Mouse (Mus musculus) hindbrain, embryonic 14.5 days (tissue): ENCODE measurements around the gene Psmd13. TPM values are rescaled to one million over a fixed set of nuclear protein-coding genes. Genes with fewer than 3 reads are reported as not detected.
A peak's percentile ranks its signal among the peaks of the same experiment; 100 is the strongest.

ENCODE experiments used
- ATAC-seq: fragments of 200-750 bp; cut with Nextera tagmentation; 2 replicates; pipeline ENCODE4 v1.8.0; 2017; ENCODE audit warnings: moderate number of reproducible peaks, mild to moderate bottlenecking, moderate TSS enrichment, moderate library complexity; ENCODE audit not compliant: low FRiP score
- DNase-seq: peaks from one replicate; pipeline ENCODE4 v3.0.0-alpha.2; 2015; ENCODE audit warnings: low spot score
- H3K27ac ChIP-seq: fragments of 300-500 bp; sonication (generic); 2 replicates; pipeline ENCODE4 v1.5.1; 2014; ENCODE audit warnings: mild to moderate bottlenecking, moderate library complexity
- H3K27me3 ChIP-seq: fragments of 300-500 bp; sonication (generic); 2 replicates; pipeline ENCODE4 v1.6.1; 2014; ENCODE audit warnings: mild to moderate bottlenecking, low read length, mixed read lengths; ENCODE audit not compliant: control insufficient read depth, insufficient read depth
- H3K36me3 ChIP-seq: fragments of 300-500 bp; sonication (generic); replicated peaks from 2 replicates; pipeline ENCODE4 v1.6.1; 2014; ENCODE audit not compliant: control insufficient read depth, insufficient read depth
- H3K4me1 ChIP-seq: fragments of 300-500 bp; sonication (generic); replicated peaks from 2 replicates; pipeline ENCODE4 v1.6.1; 2014; ENCODE audit warnings: antibody characterized with exemption, low read length, mixed read lengths; ENCODE audit not compliant: control insufficient read depth, insufficient read depth
- H3K4me2 ChIP-seq: fragments of 300-500 bp; sonication (generic); replicated peaks from 2 replicates; pipeline ENCODE4 v1.6.1; 2014; ENCODE audit warnings: mild to moderate bottlenecking, moderate library complexity
- H3K4me3 ChIP-seq: fragments of 300-500 bp; sonication (generic); replicated peaks from 2 replicates; pipeline ENCODE4 v1.5.1; 2014; ENCODE audit warnings: mild to moderate bottlenecking, low read length
- H3K9ac ChIP-seq: fragments of 300-500 bp; sonication (generic); 2 replicates; pipeline ENCODE4 v1.6.1; 2014
- H3K9me3 ChIP-seq: fragments of 300-500 bp; sonication (generic); 2 replicates; pipeline ENCODE4 v1.6.1; 2016; ENCODE audit warnings: low read length; ENCODE audit not compliant: control insufficient read depth
- WGBS: fragments of 180-500 bp; shearing (Covaris S2); extraction: QIAGEN DNeasy Blood & Tissue Kit; methylation state at CpG from one replicate; pipeline ENCODE4 v1.1.7; 2014; 5-methylcytosine and 5-hydroxymethylcytosine counted together
- polyA plus RNA-seq: library from polyadenylated mRNA; unstranded; fragments of >200 nt; fragmentation: Nextera tagmentation; extraction: Ambion mirVana; gene quantifications from 2 replicates; pipeline ENCODE4 v1.2.1, GENCODE M21; 2014

Psmd13 gene
- polyA plus RNA-seq, 1 experiment from 2014 or later: 177 TPM

- Histone ChIP-seq H3K4me2 (no peak overlapping the region), H3K27me3 (no peaks in the 10 kb centered on the region), H3K4me1 (0 out of 2 replicates have a peak, but pooled peaks cover 4% of the 10 kb centered on the region), H3K27ac (no peak overlapping the region), H3K36me3 (no peaks in the 10 kb centered on the region), H3K9me3 (no peaks in the 10 kb centered on the region), H3K9ac (no peak overlapping the region), H3K4me3 (no peak overlapping the region)
- no peak for ATAC-seq
- 77% methylated on average over 5 of the region's 5 CpGs for WGBS
- no peak for DNase-seq
These were observed 31.2 kb downstream of the Psmd13 start for GRCm38 (mm10) chr7:140912846-140913482.

GRCm38 (mm10) chr7:140914031-140914690, 32.4 kb downstream of the Psmd13 start:
- no peaks in the 10 kb centered on the region for H3K36me3 ChIP-seq
- H3K4me3 ChIP-seq: no peak overlapping the region
- H3K4me1 ChIP-seq: no peaks in the 10 kb centered on the region
- no peak overlapping the region for H3K4me2 ChIP-seq
- ATAC-seq (no peak), DNase-seq (no peak)
- no peaks in the 10 kb centered on the region for H3K9me3 ChIP-seq
- no peak overlapping the region for H3K9ac ChIP-seq
- H3K27ac ChIP-seq: no peak overlapping the region
- H3K27me3 ChIP-seq: 0 out of 2 replicates have a peak, but pooled peaks cover 3% of the 10 kb centered on the region
- WGBS: 90% methylated on average over 8 of the region's 8 CpGs

GRCm38 (mm10) chr7:140919911-140920310, 38.1 kb downstream of the Psmd13 start:
- WGBS: 81% methylated on average over 4 of the region's 4 CpGs
- Histone ChIP-seq H3K27me3 (peaks cover 61% of the 10 kb centered on the region), H3K4me2 (no peak overlapping the region), H3K9ac (no peak overlapping the region), H3K4me1 (peaks cover 11% of the 10 kb centered on the region; the same call in 1 of the 2 replicates), H3K27ac (no peak overlapping the region), H3K36me3 (no peaks in the 10 kb centered on the region), H3K4me3 (no peak overlapping the region), H3K9me3 (no peaks in the 10 kb centered on the region)
- ATAC-seq: no peak
- DNase-seq: no peak

GRCm38 (mm10) chr7:140920418-140921029, 38.8 kb downstream of the Psmd13 start, which contains the start of gene Nlrp6:
TSS of gene Nlrp6 (plus strand) at chr7:140920902.
- Histone ChIP-seq H3K4me3 (no peak within 1 kb of the TSS), H3K27me3 (peaks cover 66% of the 10 kb centered on the region), H3K27ac (no peak within 1 kb of the TSS)

DNA sequence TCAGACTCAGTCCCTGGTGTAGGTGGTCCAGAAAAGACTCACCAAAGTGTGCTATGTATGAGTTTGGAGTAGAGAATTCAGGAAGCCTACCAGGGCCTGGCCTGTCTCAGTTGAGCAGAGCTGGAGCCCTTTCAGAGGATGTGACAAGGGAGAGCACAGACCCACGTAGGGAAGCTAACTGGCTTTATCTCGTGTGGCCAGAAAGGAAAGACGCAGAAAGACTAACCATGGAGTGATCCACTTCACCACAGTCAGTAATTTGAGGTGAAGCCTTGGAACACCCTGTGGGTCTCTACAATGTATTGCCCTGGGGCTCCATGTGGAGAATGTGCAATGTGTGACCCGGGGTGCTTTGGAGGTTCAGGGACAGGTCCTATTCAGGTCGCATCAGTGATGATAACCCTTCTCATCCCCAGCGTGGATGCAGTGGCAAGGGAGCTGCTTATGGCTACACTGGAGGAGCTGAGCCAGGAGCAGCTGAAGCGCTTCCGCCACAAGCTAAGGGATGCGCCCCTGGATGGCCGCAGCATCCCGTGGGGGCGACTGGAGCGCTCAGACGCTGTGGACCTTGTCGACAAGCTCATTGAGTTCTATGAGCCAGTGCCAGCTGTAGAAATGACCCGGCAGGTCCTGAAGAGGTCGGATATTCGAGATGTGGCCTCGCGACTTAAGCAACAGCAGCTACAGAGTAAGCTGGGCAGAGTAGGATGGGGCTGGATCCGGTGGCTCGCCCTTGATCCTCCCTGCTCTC, 39.6 kb downstream of the Psmd13 start:
- Histone ChIP-seq H3K27ac (no peak overlapping the region), H3K4me3 (0 out of 2 replicates have a peak overlapping the region, but pooled peaks have one; percentile 40), H3K4me1 (peaks cover 11% of the 10 kb centered on the region; the same call in 1 of the 2 replicates), H3K9ac (no peak overlapping the region), H3K36me3 (no peaks in the 10 kb centered on the region), H3K9me3 (no peaks in the 10 kb centered on the region), H3K27me3 (peaks cover 66% of the 10 kb centered on the region), H3K4me2 (no peak overlapping the region)
- ATAC-seq (no peak), DNase-seq (no peak)
- WGBS: 27% methylated on average over 22 of the region's 22 CpGs

More at GRCm38 (mm10) chr7:140920418-140921029, 38.8 kb downstream of the Psmd13 start, which contains the start of gene Nlrp6:
- no peak within 1 kb of the TSS for H3K4me2 ChIP-seq
- WGBS: 80% methylated on average over 8 of the region's 8 CpGs
- H3K36me3 ChIP-seq: no peaks in the 10 kb centered on the region
- peaks cover 11% of the 10 kb centered on the region; the same call in 1 of the 2 replicates for H3K4me1 ChIP-seq
- H3K9ac ChIP-seq: no peak within 1 kb of the TSS
- ATAC-seq (no peak), DNase-seq (no peak)
- no peaks in the 10 kb centered on the region for H3K9me3 ChIP-seq

GRCm38 (mm10) chr7:140922398-140923069, 40.8 kb downstream of the Psmd13 start:
- ATAC-seq: no peak; the same call in 1 of the 2 replicates
- Histone ChIP-seq H3K4me1 (peaks cover 11% of the 10 kb centered on the region; the same call in 1 of the 2 replicates), H3K4me2 (peak overlapping the region; percentile 75), H3K27ac (no peak overlapping the region), H3K27me3 (peaks cover 66% of the 10 kb centered on the region), H3K4me3 (peak overlapping the region; percentile 40), H3K9me3 (no peaks in the 10 kb centered on the region), H3K36me3 (no peaks in the 10 kb centered on the region), H3K9ac (peak overlapping the region; percentile 47)
- under 1% methylated on average over 49 of the region's 49 CpGs for whole genome bisulfite sequencing
- DNase-seq: peak; percentile 26

- Histone ChIP-seq H3K9ac (peak overlapping the region; percentile 47), H3K4me3 (peak overlapping the region; percentile 40), H3K27me3 (peaks cover 66% of the 10 kb centered on the region), H3K4me1 (peaks cover 11% of the 10 kb centered on the region; the same call in 1 of the 2 replicates), H3K27ac (no peak overlapping the region), H3K36me3 (no peaks in the 10 kb centered on the region), H3K4me2 (peak overlapping the region; percentile 75), H3K9me3 (no peaks in the 10 kb centered on the region)
- 22% methylated on average over 30 of the region's 30 CpGs for WGBS
- DNase-seq: peak; percentile 40
- no peak for ATAC-seq
These were observed 41.5 kb downstream of the Psmd13 start for GRCm38 (mm10) chr7:140923070-140923775.

DNA sequence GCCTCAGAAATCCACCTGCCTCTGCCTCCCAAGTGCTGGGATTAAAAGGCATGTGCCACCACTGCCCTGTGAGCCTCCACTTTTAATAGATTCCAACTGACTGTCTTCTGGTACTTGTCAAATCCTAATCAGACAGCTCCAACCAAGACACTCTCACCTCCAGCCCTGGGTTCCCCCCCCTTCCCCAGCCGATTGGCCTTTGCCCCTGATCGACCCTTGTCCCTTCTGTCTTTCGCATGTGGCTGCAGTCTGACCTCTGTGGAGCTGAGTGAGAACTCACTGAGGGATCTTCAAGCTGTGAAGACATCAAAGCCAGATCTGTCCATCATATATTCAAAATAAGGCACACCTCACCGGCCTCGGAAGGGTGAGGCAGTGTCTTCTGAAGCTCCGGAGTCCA, 45.4 kb downstream of the Psmd13 start:
- no peaks in the 10 kb centered on the region for H3K36me3 ChIP-seq
- DNase-seq: no peak
- no peak overlapping the region for H3K27ac ChIP-seq
- no peak overlapping the region for H3K9ac ChIP-seq
- no peak for ATAC-seq
- H3K9me3 ChIP-seq: no peaks in the 10 kb centered on the region
- H3K4me1 ChIP-seq: peaks cover 9% of the 10 kb centered on the region; the same call in 1 of the 2 replicates
- H3K4me3 ChIP-seq: no peak overlapping the region
- H3K27me3 ChIP-seq: peaks cover 32% of the 10 kb centered on the region
- 89% methylated on average over 6 of the region's 6 CpGs for WGBS
- no peak overlapping the region for H3K4me2 ChIP-seq
